Mouse (Mus musculus) midbrain, embryonic 12.5 days (tissue): ENCODE measurements around the gene Dbp. TPM values are rescaled to one million over a fixed set of nuclear protein-coding genes. Genes with fewer than 3 reads are reported as not detected.

Experiments used
- ATAC-seq: fragments of 200-750 bp; cut with Nextera tagmentation; 2 replicates; pipeline ENCODE4 v1.8.0; 2017; ENCODE audit warnings: low read depth, moderate TSS enrichment, moderate library complexity; ENCODE audit not compliant: low FRiP score
- H3K27ac ChIP-seq: fragments of 300-500 bp; sonication (generic); replicated peaks from 2 replicates; pipeline ENCODE4 v1.5.1; 2016; ENCODE audit warnings: mild to moderate bottlenecking
- H3K27me3 ChIP-seq: fragments of 300-500 bp; sonication (generic); 2 replicates; pipeline ENCODE4 v1.6.1; 2016; ENCODE audit warnings: mild to moderate bottlenecking
- H3K36me3 ChIP-seq: fragments of 300-500 bp; sonication (generic); 2 replicates; pipeline ENCODE4 v1.6.1; 2016
- H3K4me1 ChIP-seq: fragments of 300-500 bp; sonication (generic); 2 replicates; pipeline ENCODE4 v1.6.1; 2016
- H3K4me2 ChIP-seq: fragments of 300-500 bp; sonication (generic); replicated peaks from 2 replicates; pipeline ENCODE4 v1.6.1; 2016; ENCODE audit warnings: mild to moderate bottlenecking, moderate library complexity
- H3K4me3 ChIP-seq: fragments of 300-500 bp; sonication (generic); 2 replicates; pipeline ENCODE4 v1.5.1; 2016; ENCODE audit warnings: mild to moderate bottlenecking
- H3K9ac ChIP-seq: fragments of 300-500 bp; sonication (generic); replicated peaks from 2 replicates; pipeline ENCODE4 v1.6.1; 2016; ENCODE audit warnings: mild to moderate bottlenecking, moderate library complexity
- H3K9me3 ChIP-seq: fragments of 300-500 bp; sonication (generic); 2 replicates; pipeline ENCODE4 v1.6.1; 2016; ENCODE audit warnings: mild to moderate bottlenecking
- WGBS: fragments of 180-500 bp; shearing (Covaris S2); methylation state at CpG from one replicate; pipeline ENCODE4 v1.1.7; 2016; 5-methylcytosine and 5-hydroxymethylcytosine counted together
- polyA plus RNA-seq: library from polyadenylated mRNA; unstranded; fragments of >200 nt; fragmentation: Nextera tagmentation; extraction: Ambion mirVana; gene quantifications from 2 replicates; pipeline ENCODE4 v1.2.1, GENCODE M21; 2016

Dbp gene
- polyA plus RNA-seq, 1 experiment from 2014 or later = 4.5 TPM

GRCm38 (mm10) chr7:45707375-45707967 lies 2.6 kb downstream of the Dbp start:
- Histone ChIP-seq H3K4me1 (peaks cover 77% of the 10 kb centered on the region), H3K4me2 (peak overlapping the region; percentile 98), H3K27ac (peak overlapping the region; percentile 80), H3K9ac (peak overlapping the region; percentile 44; the same call in 1 of the 2 replicates), H3K27me3 (peaks cover 8% of the 10 kb centered on the region; the same call in 1 of the 2 replicates), H3K36me3 (peaks cover 27% of the 10 kb centered on the region), H3K9me3 (no peaks in the 10 kb centered on the region), H3K4me3 (peak overlapping the region; percentile 58)
- under 1% methylated on average over 27 of the region's 27 CpGs for WGBS
- no peak for ATAC-seq

- WGBS = 58% methylated on average over 13 of the region's 13 CpGs
- Histone ChIP-seq H3K27ac (peak overlapping the region; percentile 80), H3K9me3 (no peaks in the 10 kb centered on the region), H3K36me3 (peaks cover 35% of the 10 kb centered on the region), H3K4me3 (no peak overlapping the region), H3K27me3 (peaks cover 8% of the 10 kb centered on the region; the same call in 1 of the 2 replicates), H3K4me2 (peak overlapping the region; percentile 98), H3K9ac (no peak overlapping the region), H3K4me1 (peaks cover 69% of the 10 kb centered on the region)
- no peak for ATAC-seq
These were observed 3.4 kb downstream of the Dbp start for GRCm38 (mm10) chr7:45708221-45708761.

- Histone ChIP-seq H3K4me1 (peaks cover 64% of the 10 kb centered on the region), H3K4me2 (peak overlapping the region; percentile 19; the same call in 1 of the 2 replicates), H3K27ac (peak overlapping the region; percentile 80), H3K27me3 (peaks cover 8% of the 10 kb centered on the region; the same call in 1 of the 2 replicates), H3K9ac (no peak overlapping the region), H3K9me3 (no peaks in the 10 kb centered on the region), H3K36me3 (peaks cover 39% of the 10 kb centered on the region), H3K4me3 (no peak overlapping the region)
- 38% methylated on average over 6 of the region's 6 CpGs for WGBS
- no peak for ATAC-seq
These were observed 4.1 kb downstream of the Dbp start for GRCm38 (mm10) chr7:45709036-45709435.

- H3K9ac ChIP-seq = peak overlapping the region; percentile 50
- 0 out of 2 replicates have a peak overlapping the region, but pooled peaks have one; percentile 2 for H3K4me2 ChIP-seq
- no peak overlapping the region for H3K4me3 ChIP-seq
These were observed 4.9 kb downstream of the Dbp start for GRCm38 (mm10) chr7:45709677-45710355.

GRCm38 (mm10) chr7:45710477-45711191 lies 5.7 kb downstream of the Dbp start:
- Histone ChIP-seq H3K27ac (peak overlapping the region; percentile 80), H3K9me3 (no peaks in the 10 kb centered on the region), H3K36me3 (peaks cover 39% of the 10 kb centered on the region), H3K4me1 (peaks cover 67% of the 10 kb centered on the region), H3K27me3 (peaks cover 8% of the 10 kb centered on the region; the same call in 1 of the 2 replicates), H3K9ac (no peak overlapping the region), H3K4me2 (no peak overlapping the region), H3K4me3 (no peak overlapping the region)
- 93% methylated on average over 20 of the region's 20 CpGs for WGBS
- ATAC-seq = no peak

More at GRCm38 (mm10) chr7:45709677-45710355, 4.9 kb downstream of the Dbp start:
- WGBS = 71% methylated on average over 14 of the region's 14 CpGs
- Histone ChIP-seq H3K27me3 (peaks cover 8% of the 10 kb centered on the region; the same call in 1 of the 2 replicates), H3K36me3 (peaks cover 39% of the 10 kb centered on the region), H3K27ac (peak overlapping the region; percentile 80), H3K4me1 (peaks cover 69% of the 10 kb centered on the region), H3K9me3 (no peaks in the 10 kb centered on the region)
- no peak for ATAC-seq

GRCm38 (mm10) chr7:45711316-45712021 lies 6.6 kb downstream of the Dbp start:
- Histone ChIP-seq H3K27me3 (peaks cover 7% of the 10 kb centered on the region; the same call in 1 of the 2 replicates), H3K27ac (no peak overlapping the region), H3K9me3 (no peaks in the 10 kb centered on the region), H3K4me1 (peaks cover 67% of the 10 kb centered on the region), H3K4me3 (no peak overlapping the region), H3K36me3 (peaks cover 39% of the 10 kb centered on the region), H3K4me2 (no peak overlapping the region), H3K9ac (no peak overlapping the region)
- 92% methylated on average over 24 of the region's 24 CpGs for WGBS
- ATAC-seq = no peak

- Histone ChIP-seq H3K4me1 (peaks cover 67% of the 10 kb centered on the region), H3K9ac (0 out of 2 replicates have a peak overlapping the region, but pooled peaks have one; percentile 20), H3K27ac (no peak overlapping the region), H3K9me3 (no peaks in the 10 kb centered on the region), H3K4me3 (no peak overlapping the region), H3K27me3 (peaks cover 3% of the 10 kb centered on the region; the same call in 1 of the 2 replicates), H3K36me3 (peaks cover 39% of the 10 kb centered on the region), H3K4me2 (no peak overlapping the region)
- no peak for ATAC-seq
- WGBS = 89% methylated on average over 21 of the region's 21 CpGs
These were observed 7.3 kb downstream of the Dbp start for GRCm38 (mm10) chr7:45712022-45712757.

- peaks cover 39% of the 10 kb centered on the region for H3K36me3 ChIP-seq
- no peak overlapping the region for H3K4me2 ChIP-seq
- peaks cover 55% of the 10 kb centered on the region for H3K4me1 ChIP-seq
- no peak overlapping the region for H3K9ac ChIP-seq
- no peaks in the 10 kb centered on the region for H3K27me3 ChIP-seq
- no peak for ATAC-seq
- H3K4me3 ChIP-seq = no peak overlapping the region
- WGBS = 93% methylated on average over 16 of the region's 16 CpGs
- H3K27ac ChIP-seq = no peak overlapping the region
- H3K9me3 ChIP-seq = no peaks in the 10 kb centered on the region
These were observed 8.5 kb downstream of the Dbp start for GRCm38 (mm10) chr7:45713396-45713795.

GRCm38 (mm10) chr7:45713881-45714520 lies 9.1 kb downstream of the Dbp start:
- Histone ChIP-seq H3K36me3 (peaks cover 39% of the 10 kb centered on the region), H3K27ac (no peak overlapping the region), H3K4me2 (peak overlapping the region; percentile 92), H3K9me3 (no peaks in the 10 kb centered on the region), H3K27me3 (no peaks in the 10 kb centered on the region), H3K9ac (peak overlapping the region; percentile 81; the same call in 1 of the 2 replicates), H3K4me1 (peaks cover 54% of the 10 kb centered on the region), H3K4me3 (peak overlapping the region; percentile 76)
- WGBS = 86% methylated on average over 6 of the region's 6 CpGs
- no peak for ATAC-seq

- WGBS = 11% methylated on average over 14 of the region's 14 CpGs
- peak overlapping the region; percentile 76 for H3K4me3 ChIP-seq
- H3K27me3 ChIP-seq = no peaks in the 10 kb centered on the region
- peak; percentile 62 for ATAC-seq
- peaks cover 54% of the 10 kb centered on the region for H3K4me1 ChIP-seq
- H3K9me3 ChIP-seq = no peaks in the 10 kb centered on the region
- H3K36me3 ChIP-seq = peaks cover 45% of the 10 kb centered on the region
- peak overlapping the region; percentile 81 for H3K9ac ChIP-seq
- H3K4me2 ChIP-seq = peak overlapping the region; percentile 92
- peak overlapping the region; percentile 49 for H3K27ac ChIP-seq
These were observed 9.8 kb downstream of the Dbp start for GRCm38 (mm10) chr7:45714630-45715089.
